Mouse (Mus musculus): ENCODE results near the gene Mllt11.

DNA sequence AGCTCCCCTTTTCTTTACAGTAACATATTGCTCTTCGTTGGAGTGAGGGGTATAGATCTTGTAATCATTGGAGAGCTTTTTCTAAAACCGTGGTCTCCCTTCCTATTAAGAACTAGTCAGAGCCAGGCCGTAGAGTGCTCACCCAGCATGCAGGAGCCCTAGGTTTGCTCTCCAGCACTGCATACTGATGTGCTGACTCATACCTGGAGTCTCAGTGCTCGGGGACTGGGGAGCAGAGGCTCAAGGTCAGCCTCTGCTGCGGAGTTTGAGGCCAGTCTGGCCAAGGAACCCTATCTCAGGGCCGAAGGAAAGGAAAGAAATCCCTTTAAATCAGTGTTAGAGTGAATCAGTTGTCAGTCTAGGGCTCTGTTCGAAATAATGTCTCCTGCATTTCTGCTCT is 800 bp upstream of the Mllt11 start:
- no peak for TF ChIP-seq EP300 (optimal IDR thresholded peaks at IDR 0.05)
- TF ChIP-seq CTCF (IDR thresholded peaks at IDR 0.05; ENCODE audit: low read depth): no peak
